Comparison of ENCODE assay signal across 20 mouse cellular contexts in genomic region chr2:68452379-68452778, GRCm38 (mm10). TPM values are rescaled to one million over a fixed set of nuclear protein-coding genes. Genes with fewer than 3 reads are reported as not detected.
A peak's percentile ranks its signal among the peaks of the same experiment; 100 is the strongest.
DNase-seq lines count a peak whose midpoint lies in the region; ATAC-seq and TF ChIP-seq lines count a peak whose summit lies in the region.
"Had no signal": no experiment of that assay in that cellular context is flagged by ENCODE, and none has a peak within 500 bp of the region (broad histone marks: within the 10 kb centered on the region; RNA-seq: fewer than 3 reads in every experiment).

No protein-coding gene starts in this region.

- H3K27me3 ChIP-seq in lung, embryonic 15.5 days = no peaks in the 10 kb centered on the region
- H3K27me3 ChIP-seq in lung, postnatal 0 days (replicated peaks; ENCODE audit: insufficient read depth, low read length) = no peaks in the 10 kb centered on the region
- H3K27me3 ChIP-seq in heart, embryonic 15.5 days = no peaks in the 10 kb centered on the region
- H3K27me3 ChIP-seq: midbrain, embryonic 12.5 days had no signal

- WGBS in lung, embryonic 15.5 days = 49% methylated on average over 4 of the region's 4 CpGs
- WGBS in lung, postnatal 0 days = 53% methylated on average over 4 of the region's 4 CpGs
- WGBS in heart, embryonic 15.5 days = 41% methylated on average over 4 of the region's 4 CpGs

- peak; percentile 91 for DNase-seq in adrenal gland, adult (ENCODE audit: inconsistent age in 2 of 2, low spot score in 1 of 2)
- no peak for DNase-seq in adrenal gland, postnatal 4 days (ENCODE audit: low spot score in 2 of 2)
- DNase-seq in lung, postnatal 0 days (ENCODE audit: low spot score) = no peak
- peak; percentile 49 for DNase-seq in testis, postnatal 14 days (ENCODE audit: low spot score)
- no peak for DNase-seq in cerebellum, adult 9-10 months
- DNase-seq: cerebellum, postnatal 25 days; gastrocnemius, postnatal 14 days; kidney, adult 8-10 months; liver; liver, postnatal 0 days; right cerebral cortex, adult 18-20 months; thymus, postnatal 25 days had no signal

- H3K27ac ChIP-seq in lung, embryonic 15.5 days = no peak overlapping the region
- H3K27ac ChIP-seq in lung, postnatal 0 days (ENCODE audit: low read length) = no peak overlapping the region
- H3K27ac ChIP-seq in heart, embryonic 15.5 days = peak overlapping the region; percentile 68
- H3K27ac ChIP-seq: hindbrain, postnatal 0 days; macrophage; midbrain, embryonic 12.5 days had no signal

- H3K36me3 ChIP-seq in lung, embryonic 15.5 days = no peaks in the 10 kb centered on the region
- H3K36me3 ChIP-seq in lung, postnatal 0 days (ENCODE audit: insufficient read depth, low read length) = no peaks in the 10 kb centered on the region
- H3K36me3 ChIP-seq in heart, embryonic 15.5 days = no peaks in the 10 kb centered on the region
- H3K36me3 ChIP-seq: G1E; midbrain, embryonic 12.5 days had no signal

- no peak for TF ChIP-seq EP300 in lung, postnatal 0 days (IDR thresholded peaks at IDR 0.05)

- H3K4me2 ChIP-seq in lung, embryonic 15.5 days = no peak overlapping the region
- H3K4me2 ChIP-seq in lung, postnatal 0 days (replicated peaks; ENCODE audit: low read depth, low read length) = no peak overlapping the region
- H3K4me2 ChIP-seq in heart, embryonic 15.5 days = no peak overlapping the region
- H3K4me2 ChIP-seq: midbrain, embryonic 12.5 days had no signal

- no peak overlapping the region for H3K4me3 ChIP-seq in lung, embryonic 15.5 days
- no peak overlapping the region for H3K4me3 ChIP-seq in lung, postnatal 0 days (ENCODE audit: low read depth, low read length)
- H3K4me3 ChIP-seq in heart, embryonic 15.5 days = no peak overlapping the region
- H3K4me3 ChIP-seq: midbrain, embryonic 12.5 days had no signal

- peaks cover 19% of the 10 kb centered on the region for H3K4me1 ChIP-seq in lung, embryonic 15.5 days
- H3K4me1 ChIP-seq in lung, postnatal 0 days (ENCODE audit: insufficient read depth, low read depth, low read length) = no peaks in the 10 kb centered on the region
- peaks cover 35% of the 10 kb centered on the region for H3K4me1 ChIP-seq in heart, embryonic 15.5 days (replicated peaks)
- H3K4me1 ChIP-seq: midbrain, embryonic 12.5 days had no signal

- H3K9me3 ChIP-seq in lung, embryonic 15.5 days = no peaks in the 10 kb centered on the region
- no peaks in the 10 kb centered on the region for H3K9me3 ChIP-seq in lung, postnatal 0 days (ENCODE audit: low read length)
- H3K9me3 ChIP-seq in heart, embryonic 15.5 days (replicated peaks) = no peaks in the 10 kb centered on the region
- H3K9me3 ChIP-seq: midbrain, embryonic 12.5 days had no signal

- H3K9ac ChIP-seq in lung, embryonic 15.5 days = no peak overlapping the region
- H3K9ac ChIP-seq in lung, postnatal 0 days (replicated peaks; ENCODE audit: low read depth) = no peak overlapping the region
- H3K9ac ChIP-seq in heart, embryonic 15.5 days = no peak overlapping the region
- H3K9ac ChIP-seq: liver, postnatal 0 days; midbrain, embryonic 12.5 days had no signal

- 0 out of 2 replicates have a peak, but pooled peaks have one; percentile 14 for ATAC-seq in lung, embryonic 15.5 days (ENCODE audit: borderline replicate concordance, extremely low read depth, low FRiP score, low TSS enrichment)
- no peak for ATAC-seq in lung, postnatal 0 days
- ATAC-seq in heart, embryonic 15.5 days (replicated peaks; ENCODE audit: insufficient number of reproducible peaks, insufficient read depth, low FRiP score, low read depth) = peak; percentile 56; the same call in 1 of the 2 replicates
- no peak for ATAC-seq in megakaryocyte-erythroid progenitor cell, adult 5-6 weeks (replicated peaks; ENCODE audit: low FRiP score, low TSS enrichment, poor library complexity, severe bottlenecking)
- ATAC-seq: CD4-positive, CD25-positive, alpha-beta regulatory T cell, adult 4 months; hindbrain, postnatal 0 days; liver, postnatal 0 days had no signal

- no peak for TF ChIP-seq CTCF in lung, postnatal 0 days (IDR thresholded peaks at IDR 0.05)

RNA-seq across cellular contexts. Expression of gene Stk39, which starts 19.7 kb away (rescaled TPM):
- total RNA-seq in adrenal gland, postnatal 4 days (2021) = 10 to 100 TPM; 94.9 to 96.1 TPM
- polyA plus RNA-seq in lung, embryonic 15.5 days (2015; fragmentation: Nextera tagmentation; extraction: Ambion mirVana) = 19.3 and 19.4 TPM in 2 replicates
- 11.8 and 12.0 TPM in 2 replicates for polyA plus RNA-seq in lung, postnatal 0 days (2015; fragmentation: Nextera tagmentation; extraction: Ambion mirVana)
- polyA plus RNA-seq in heart, embryonic 15.5 days (2015; fragmentation: Nextera tagmentation; extraction: Ambion mirVana) = 54.8 and 66.2 TPM in 2 replicates
- 2.1 and 4.3 TPM in 2 replicates for total RNA-seq in megakaryocyte-erythroid progenitor cell, adult 5-6 weeks (2014; fragmentation: Nextera tagmentation)
- total RNA-seq in megakaryocyte-erythroid progenitor cell, adult 5-6 weeks (2017) = 1.3 and 1.6 TPM in 2 replicates
- polyA plus RNA-seq: G1E had no signal

Comparison
In these comparisons a context has a peak if more than half of its experiments do, and no peak if none do; other contexts are left out.
1. DNase-seq: peak in adrenal gland, adult (2 of 2) and testis, postnatal 14 days (single experiment); none in adrenal gland, postnatal 4 days (0 of 2), lung, postnatal 0 days (single experiment) and cerebellum, adult 9-10 months (single experiment).
2. ATAC-seq: peak in lung, embryonic 15.5 days (single experiment) and heart, embryonic 15.5 days (single experiment); none in lung, postnatal 0 days (single experiment) and megakaryocyte-erythroid progenitor cell, adult 5-6 weeks (single experiment).